Mouse (Mus musculus) CH12.LX (cell line): ENCODE measurements around the gene Gm27029.

Experiments used
- CHD1 ChIP-seq: IDR thresholded peaks from 2 replicates; pipeline ENCODE4 v1.6.1; 2012; ENCODE audit warnings: low read depth, low read length, improper control_type of control experiment, inconsistent platforms
- CTCF ChIP-seq, 2 experiments: IDR thresholded peaks in 1 of 2; conservative IDR thresholded peaks in 1 of 2; 2 replicates each; pipeline ENCODE4 v1.5.1; 2011 to 2012; ENCODE audit warnings: low read depth in 2 of 2, low read length in 2 of 2, improper control_type of control experiment in 1 of 2, inconsistent platforms in 1 of 2, mild to moderate bottlenecking in 1 of 2, moderate library complexity in 1 of 2
- E2F4 ChIP-seq: IDR thresholded peaks from 2 replicates; pipeline ENCODE4 v1.6.1; 2011; ENCODE audit warnings: low read depth, low read length, improper control_type of control experiment; ENCODE audit not compliant: insufficient replicate concordance
- POLR2A ChIP-seq: IDR thresholded peaks from 2 replicates; pipeline ENCODE4 v1.6.1; 2011; ENCODE audit warnings: low read depth, mild to moderate bottlenecking, improper control_type of control experiment, low read length
- POLR2AphosphoS2 ChIP-seq: IDR thresholded peaks from 2 replicates; pipeline ENCODE4 v1.6.1; 2011; ENCODE audit warnings: low read depth, low read length, improper control_type of control experiment
- RAD21 ChIP-seq: IDR thresholded peaks from 2 replicates; pipeline ENCODE4 v1.6.1; 2011; ENCODE audit warnings: low read depth, mild to moderate bottlenecking, low read length, improper control_type of control experiment, moderate library complexity
- TCF12 ChIP-seq: IDR thresholded peaks from 2 replicates; pipeline ENCODE4 v1.6.1; 2014; ENCODE audit warnings: low read depth, mild to moderate bottlenecking, inconsistent platforms, low read length, improper control_type of control experiment
- ZMIZ1 ChIP-seq: IDR thresholded peaks from 2 replicates; pipeline ENCODE4 v1.6.1; 2012; ENCODE audit warnings: low read depth, mild to moderate bottlenecking, inconsistent platforms, low read length, improper control_type of control experiment

- TF ChIP-seq ZMIZ1 = no peak
- no peak for TF ChIP-seq RAD21
- TF ChIP-seq E2F4 = no peak
- TF ChIP-seq CHD1 = no peak
- TF ChIP-seq POLR2A = no peak
- TF ChIP-seq CTCF (conservative IDR thresholded peaks at IDR 0.05 in 1 of 2, IDR thresholded peaks at IDR 0.05 in 1 of 2; ENCODE audit: low read depth in 2 of 2, low read length in 2 of 2) = no peak
- TF ChIP-seq TCF12 = no peak
- no peak for TF ChIP-seq POLR2AphosphoS2
Measured at GRCm38 (mm10) chr11:101471926-101472325, 47.3 kb upstream of the Gm27029 start.
